In genomic region chr2:32751665-32752033, GRCm38 (mm10) we compare ENCODE assay signal across 11 mouse cellular contexts. TPM values are rescaled to one million over a fixed set of nuclear protein-coding genes. Genes with fewer than 3 reads are reported as not detected.
DNase-seq lines count a peak whose midpoint lies in the region; ATAC-seq and TF ChIP-seq lines count a peak whose summit lies in the region.
"Had no signal": no experiment of that assay in that cellular context is flagged by ENCODE, and none has a peak within 500 bp of the region (broad histone marks: within the 10 kb centered on the region; RNA-seq: fewer than 3 reads in every experiment).

No protein-coding gene starts in this region.

- ATAC-seq in lung, embryonic 14.5 days (ENCODE audit: insufficient read depth) = no peak
- no peak for ATAC-seq in forebrain, embryonic 15.5 days (replicated peaks)
- ATAC-seq in limb, embryonic 13.5 days (ENCODE audit: low FRiP score, low read depth) = no peak
- ATAC-seq in neural tube, embryonic 15.5 days (ENCODE audit: low FRiP score) = no peak

- H3K27ac ChIP-seq in lung, embryonic 14.5 days (ENCODE audit: low read depth) = no peak overlapping the region
- H3K27ac ChIP-seq in forebrain, embryonic 15.5 days (replicated peaks) = no peak overlapping the region
- H3K27ac ChIP-seq in limb, embryonic 13.5 days = no peak overlapping the region
- peak overlapping the region; percentile 48; the same call in 1 of the 2 replicates for H3K27ac ChIP-seq in neural tube, embryonic 15.5 days (replicated peaks)

- peak overlapping the region; percentile 44; the same call in 1 of the 2 replicates for H3K9ac ChIP-seq in lung, embryonic 14.5 days
- no peak overlapping the region for H3K9ac ChIP-seq in forebrain, embryonic 15.5 days (replicated peaks)
- H3K9ac ChIP-seq in limb, embryonic 13.5 days = peak overlapping the region; percentile 61
- no peak overlapping the region for H3K9ac ChIP-seq in neural tube, embryonic 15.5 days (replicated peaks)

- WGBS in lung, embryonic 14.5 days = 36% methylated on average over 9 of the region's 10 CpGs
- 21% methylated on average over 10 of the region's 10 CpGs for WGBS in forebrain, embryonic 15.5 days
- 21% methylated on average over 9 of the region's 10 CpGs for WGBS in limb, embryonic 13.5 days
- WGBS in neural tube, embryonic 15.5 days = 13% methylated on average over 10 of the region's 10 CpGs

- no peak for DNase-seq in lung, embryonic 14.5 days
- DNase-seq in lung, postnatal 14 days = no peak
- DNase-seq in cerebellum, postnatal 4 days (ENCODE audit: low spot score in 2 of 2) = no peak
- DNase-seq in adrenal gland, adult 2 months = no peak
- no peak for DNase-seq in cerebellum, adult 11 months
- DNase-seq: spleen, adult 18-20 months had no signal

- no peaks in the 10 kb centered on the region for H3K4me1 ChIP-seq in lung, embryonic 14.5 days (ENCODE audit: insufficient read depth)
- peaks cover 14% of the 10 kb centered on the region for H3K4me1 ChIP-seq in forebrain, embryonic 15.5 days
- H3K4me1 ChIP-seq in limb, embryonic 13.5 days = peaks cover 17% of the 10 kb centered on the region
- peaks cover 20% of the 10 kb centered on the region for H3K4me1 ChIP-seq in neural tube, embryonic 15.5 days

- no peaks in the 10 kb centered on the region for H3K9me3 ChIP-seq in lung, embryonic 14.5 days (ENCODE audit: low read depth, low read length)
- H3K9me3 ChIP-seq in forebrain, embryonic 15.5 days = no peaks in the 10 kb centered on the region
- no peaks in the 10 kb centered on the region for H3K9me3 ChIP-seq in limb, embryonic 13.5 days
- H3K9me3 ChIP-seq in neural tube, embryonic 15.5 days (replicated peaks) = no peaks in the 10 kb centered on the region
- H3K9me3 ChIP-seq: megakaryocyte, embryonic 14.5 days had no signal

- H3K4me2 ChIP-seq in lung, embryonic 14.5 days = peak overlapping the region; percentile 60
- H3K4me2 ChIP-seq in forebrain, embryonic 15.5 days (replicated peaks) = peak overlapping the region; percentile 41
- peak overlapping the region; percentile 66 for H3K4me2 ChIP-seq in limb, embryonic 13.5 days (replicated peaks)
- H3K4me2 ChIP-seq in neural tube, embryonic 15.5 days = peak overlapping the region; percentile 52

- no peak for TF ChIP-seq CTCF in lung, embryonic 14.5 days (IDR thresholded peaks at IDR 0.05; ENCODE audit: low read depth)

- no peaks in the 10 kb centered on the region for H3K27me3 ChIP-seq in lung, embryonic 14.5 days (ENCODE audit: insufficient read depth, low read length)
- H3K27me3 ChIP-seq in forebrain, embryonic 15.5 days = no peaks in the 10 kb centered on the region
- H3K27me3 ChIP-seq in limb, embryonic 13.5 days = 0 out of 2 replicates have a peak, but pooled peaks cover 2% of the 10 kb centered on the region
- no peaks in the 10 kb centered on the region for H3K27me3 ChIP-seq in neural tube, embryonic 15.5 days (replicated peaks)
- H3K27me3 ChIP-seq: megakaryocyte, embryonic 14.5 days had no signal

- peak overlapping the region; percentile 34 for H3K4me3 ChIP-seq in lung, embryonic 14.5 days (ENCODE audit: low read depth, low read length)
- peak overlapping the region; percentile 26 for H3K4me3 ChIP-seq in forebrain, embryonic 15.5 days
- H3K4me3 ChIP-seq in limb, embryonic 13.5 days = peak overlapping the region; percentile 42
- peak overlapping the region; percentile 22 for H3K4me3 ChIP-seq in neural tube, embryonic 15.5 days (replicated peaks)
- H3K4me3 ChIP-seq: megakaryocyte, embryonic 14.5 days had no signal

- H3K36me3 ChIP-seq in lung, embryonic 14.5 days (ENCODE audit: insufficient read depth) = peaks cover 62% of the 10 kb centered on the region; the same call in 1 of the 2 replicates
- H3K36me3 ChIP-seq in forebrain, embryonic 15.5 days = peaks cover 48% of the 10 kb centered on the region
- peaks cover 40% of the 10 kb centered on the region for H3K36me3 ChIP-seq in limb, embryonic 13.5 days
- H3K36me3 ChIP-seq in neural tube, embryonic 15.5 days = peaks cover 73% of the 10 kb centered on the region

RNA-seq across cellular contexts. Expression of gene Tor2a, which starts 5.4 kb away (rescaled TPM):
- polyA plus RNA-seq in lung, embryonic 14.5 days (2014; fragmentation: Nextera tagmentation; extraction: Ambion mirVana) = 66.2 and 71.0 TPM in 2 replicates
- 63.2 and 66.3 TPM in 2 replicates for polyA plus RNA-seq in forebrain, embryonic 15.5 days (2015; fragmentation: Nextera tagmentation; extraction: Ambion mirVana)
- polyA plus RNA-seq in limb, embryonic 13.5 days (2015; fragmentation: Nextera tagmentation; extraction: Ambion mirVana) = 72.7 and 74.5 TPM in 2 replicates
- 54.4 and 60.6 TPM in 2 replicates for polyA plus RNA-seq in neural tube, embryonic 15.5 days (2015; fragmentation: Nextera tagmentation; extraction: Ambion mirVana)
- 10 to 100 TPM; 18.7 to 26.5 TPM for total RNA-seq in adrenal gland, adult 2 months (2021)
- polyA plus RNA-seq in adrenal gland, adult 2 months (2012; rRNA removed) = 70.6 and 74.0 TPM in 2 replicates

RNA-seq across cellular contexts. Expression of gene 6330409D20Rik, which starts 10.8 kb away (rescaled TPM):
- 0.20 TPM in 1 of 2 replicates, not detected in the other for polyA plus RNA-seq in lung, embryonic 14.5 days (2014; fragmentation: Nextera tagmentation; extraction: Ambion mirVana)
- 2.4 and 2.7 TPM in 2 replicates for polyA plus RNA-seq in forebrain, embryonic 15.5 days (2015; fragmentation: Nextera tagmentation; extraction: Ambion mirVana)
- 0.51 TPM in 1 of 2 replicates, not detected in the other for polyA plus RNA-seq in limb, embryonic 13.5 days (2015; fragmentation: Nextera tagmentation; extraction: Ambion mirVana)
- 2.9 and 3.6 TPM in 2 replicates for polyA plus RNA-seq in neural tube, embryonic 15.5 days (2015; fragmentation: Nextera tagmentation; extraction: Ambion mirVana)
- not detected for total RNA-seq in adrenal gland, adult 2 months (2021)
- polyA plus RNA-seq in adrenal gland, adult 2 months (2012; rRNA removed) = not detected in 2 replicates
- total RNA-seq: gastrocnemius, adult 18-20 months had no signal

RNA-seq across cellular contexts. Expression of gene Ttc16, which starts 23.8 kb away (rescaled TPM):
- 0.15 and 0.33 TPM in 2 replicates for polyA plus RNA-seq in lung, embryonic 14.5 days (2014; fragmentation: Nextera tagmentation; extraction: Ambion mirVana)
- 0.61 and 0.66 TPM in 2 replicates for polyA plus RNA-seq in forebrain, embryonic 15.5 days (2015; fragmentation: Nextera tagmentation; extraction: Ambion mirVana)
- polyA plus RNA-seq in limb, embryonic 13.5 days (2015; fragmentation: Nextera tagmentation; extraction: Ambion mirVana) = 0.37 and 0.61 TPM in 2 replicates
- 0.50 and 0.70 TPM in 2 replicates for polyA plus RNA-seq in neural tube, embryonic 15.5 days (2015; fragmentation: Nextera tagmentation; extraction: Ambion mirVana)
- under 1 TPM; 0.24 to 0.35 TPM for total RNA-seq in adrenal gland, adult 2 months (2021)
- polyA plus RNA-seq in adrenal gland, adult 2 months (2012; rRNA removed) = 0.31 and 0.37 TPM in 2 replicates

RNA-seq across cellular contexts. Expression of gene Ptrh1, which starts 23.9 kb away (rescaled TPM):
- polyA plus RNA-seq in lung, embryonic 14.5 days (2014; fragmentation: Nextera tagmentation; extraction: Ambion mirVana) = 2.7 and 4.4 TPM in 2 replicates
- 4.8 and 6.6 TPM in 2 replicates for polyA plus RNA-seq in forebrain, embryonic 15.5 days (2015; fragmentation: Nextera tagmentation; extraction: Ambion mirVana)
- polyA plus RNA-seq in limb, embryonic 13.5 days (2015; fragmentation: Nextera tagmentation; extraction: Ambion mirVana) = 5.2 and 6.7 TPM in 2 replicates
- 6.1 and 7.5 TPM in 2 replicates for polyA plus RNA-seq in neural tube, embryonic 15.5 days (2015; fragmentation: Nextera tagmentation; extraction: Ambion mirVana)
- total RNA-seq in adrenal gland, adult 2 months (2021) = 10 to 100 TPM in 1 of 2 experiments, 1 to 10 TPM in 1; 4.0 to 14.3 TPM
- 5.0 and 6.3 TPM in 2 replicates for polyA plus RNA-seq in adrenal gland, adult 2 months (2012; rRNA removed)

RNA-seq across cellular contexts. Expression of gene Sh2d3c, which starts 30.8 kb away (rescaled TPM):
- 37.6 and 38.8 TPM in 2 replicates for polyA plus RNA-seq in lung, embryonic 14.5 days (2014; fragmentation: Nextera tagmentation; extraction: Ambion mirVana)
- 39.5 and 39.7 TPM in 2 replicates for polyA plus RNA-seq in forebrain, embryonic 15.5 days (2015; fragmentation: Nextera tagmentation; extraction: Ambion mirVana)
- 21.2 and 22.9 TPM in 2 replicates for polyA plus RNA-seq in limb, embryonic 13.5 days (2015; fragmentation: Nextera tagmentation; extraction: Ambion mirVana)
- polyA plus RNA-seq in neural tube, embryonic 15.5 days (2015; fragmentation: Nextera tagmentation; extraction: Ambion mirVana) = 50.1 and 51.5 TPM in 2 replicates
- total RNA-seq in adrenal gland, adult 2 months (2021) = 10 to 100 TPM; 11.3 to 19.1 TPM
- 47.0 and 50.8 TPM in 2 replicates for polyA plus RNA-seq in adrenal gland, adult 2 months (2012; rRNA removed)

Comparison
In these comparisons a context has a peak if more than half of its experiments do, and no peak if none do; other contexts are left out.
1. H3K9ac ChIP-seq: peak in lung, embryonic 14.5 days (single experiment) and limb, embryonic 13.5 days (single experiment); none in forebrain, embryonic 15.5 days (single experiment) and neural tube, embryonic 15.5 days (single experiment).
2. Peak in every context shown above with its lines, with median percentiles within 50 percentile points of each other: H3K4me2 ChIP-seq and H3K4me3 ChIP-seq.